Mouse (Mus musculus): ENCODE measurements around the gene Acap1.

DNA sequence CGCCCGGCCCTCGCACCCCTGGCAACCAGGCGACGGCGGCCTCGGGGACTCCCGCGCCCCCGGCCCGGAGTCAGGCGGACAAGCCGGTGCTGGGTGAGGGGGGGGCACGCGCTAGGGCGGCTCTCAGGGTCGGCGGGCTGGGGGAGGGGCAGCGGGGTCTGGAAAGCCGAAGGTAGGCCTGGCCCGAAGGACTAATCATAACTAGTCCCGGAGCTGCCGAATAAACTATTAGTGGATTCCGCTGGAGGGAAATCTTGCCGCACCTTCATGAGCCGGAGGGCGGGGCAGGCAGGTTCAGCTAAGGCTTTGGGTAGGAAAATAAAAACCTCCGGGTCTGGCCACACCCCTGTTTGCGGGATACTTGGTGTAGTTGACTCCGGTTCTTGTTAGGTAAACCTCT lies 40.8 kb upstream of the Acap1 start:
- TF ChIP-seq POLR2A (IDR thresholded peaks at IDR 0.05; ENCODE audit: low read depth, low read length): no peak
- TF ChIP-seq CTCF (IDR thresholded peaks at IDR 0.05; ENCODE audit: extremely low read depth, insufficient read depth, insufficient read length, insufficient replicate concordance): no peak

All from spleen, adult 2 months (tissue).